Mouse (Mus musculus) intestine, embryonic 14.5 days (tissue): ENCODE data around the gene A730009L09Rik. TPM values are rescaled to one million over a fixed set of nuclear protein-coding genes. Genes with fewer than 3 reads are reported as not detected.

Experiments used
- ATAC-seq: fragments of 200-750 bp; cut with Nextera tagmentation; replicated peaks from 2 replicates; pipeline ENCODE4 v1.8.0; 2017; ENCODE audit warnings: low read depth, moderate number of reproducible peaks, moderate TSS enrichment, moderate library complexity; ENCODE audit not compliant: low FRiP score, low TSS enrichment
- DNase-seq: peaks from one replicate; pipeline ENCODE4 v3.0.0-alpha.2; 2018; ENCODE audit warnings: low spot score
- H3K27ac ChIP-seq: fragments of 300-500 bp; sonication (generic); 2 replicates; pipeline ENCODE4 v1.5.1; 2014; ENCODE audit warnings: low read depth, mild to moderate bottlenecking, control low read depth
- H3K27me3 ChIP-seq: fragments of 300-500 bp; sonication (generic); replicated peaks from 2 replicates; pipeline ENCODE4 v1.6.1; 2014; ENCODE audit warnings: low read length, control low read depth; ENCODE audit not compliant: control insufficient read depth, insufficient read depth
- H3K36me3 ChIP-seq: fragments of 300-500 bp; sonication (generic); 2 replicates; pipeline ENCODE4 v1.6.1; 2014; ENCODE audit warnings: low read length, control low read depth; ENCODE audit not compliant: control insufficient read depth, insufficient read depth
- H3K4me1 ChIP-seq: fragments of 300-500 bp; sonication (generic); replicated peaks from 2 replicates; pipeline ENCODE4 v1.6.1; 2014; ENCODE audit warnings: low read length, control low read depth, mixed read lengths; ENCODE audit not compliant: control insufficient read depth, insufficient read depth
- H3K4me2 ChIP-seq: fragments of 300-500 bp; sonication (generic); 2 replicates; pipeline ENCODE4 v1.6.1; 2014; ENCODE audit warnings: low read length
- H3K4me3 ChIP-seq: fragments of 300-500 bp; sonication (generic); 2 replicates; pipeline ENCODE4 v1.5.1; 2014; ENCODE audit warnings: low read depth, low read length, control low read depth, mixed read lengths
- H3K9ac ChIP-seq: fragments of 300-500 bp; sonication (generic); 2 replicates; pipeline ENCODE4 v1.6.1; 2014; ENCODE audit warnings: mild to moderate bottlenecking, low read length
- H3K9me3 ChIP-seq: fragments of 300-500 bp; sonication (generic); 2 replicates; pipeline ENCODE4 v1.6.1; 2016; ENCODE audit warnings: low read length, control low read depth; ENCODE audit not compliant: control insufficient read depth
- WGBS: fragments of 180-500 bp; shearing (Covaris S2); extraction: QIAGEN DNeasy Blood & Tissue Kit; methylation state at CpG from one replicate; pipeline ENCODE4 v1.1.7; 2014; 5-methylcytosine and 5-hydroxymethylcytosine counted together
- polyA plus RNA-seq: library from polyadenylated mRNA; unstranded; fragments of >200 nt; fragmentation: Nextera tagmentation; extraction: Ambion mirVana; gene quantifications from 2 replicates; pipeline ENCODE4 v1.2.1, GENCODE M21; 2014

Gene A730009L09Rik
- polyA plus RNA-seq, 1 experiment from 2014 or later = not detected

GRCm38 (mm10) chr16:84485931-84486330 lies 29.0 kb upstream of the A730009L09Rik start:
- no peak overlapping the region for H3K27ac ChIP-seq
- no peak for DNase-seq
- H3K27me3 ChIP-seq = no peaks in the 10 kb centered on the region
- no peak overlapping the region for H3K4me2 ChIP-seq
- ATAC-seq = no peak
- H3K9ac ChIP-seq = no peak overlapping the region
- no peak overlapping the region for H3K4me3 ChIP-seq
- no peaks in the 10 kb centered on the region for H3K36me3 ChIP-seq
- no peaks in the 10 kb centered on the region for H3K4me1 ChIP-seq
- WGBS = 74% methylated on average over 11 of the region's 11 CpGs
- no peaks in the 10 kb centered on the region for H3K9me3 ChIP-seq

- Histone ChIP-seq H3K4me2 (no peak overlapping the region), H3K4me3 (no peak overlapping the region), H3K9me3 (no peaks in the 10 kb centered on the region), H3K4me1 (no peaks in the 10 kb centered on the region), H3K36me3 (no peaks in the 10 kb centered on the region), H3K9ac (no peak overlapping the region), H3K27ac (no peak overlapping the region), H3K27me3 (no peaks in the 10 kb centered on the region)
- DNase-seq (no peak), ATAC-seq (no peak)
- 88% methylated on average over 3 of the region's 3 CpGs for WGBS
These were observed 20.1 kb upstream of the A730009L09Rik start for GRCm38 (mm10) chr16:84494818-84495217.

GRCm38 (mm10) chr16:84495438-84495837 lies 19.5 kb upstream of the A730009L09Rik start:
- H3K27ac ChIP-seq = no peak overlapping the region
- no peak overlapping the region for H3K9ac ChIP-seq
- no peaks in the 10 kb centered on the region for H3K27me3 ChIP-seq
- H3K4me1 ChIP-seq = no peaks in the 10 kb centered on the region
- H3K9me3 ChIP-seq = no peaks in the 10 kb centered on the region
- no peaks in the 10 kb centered on the region for H3K36me3 ChIP-seq
- ATAC-seq (no peak), DNase-seq (no peak)
- no peak overlapping the region for H3K4me2 ChIP-seq
- WGBS = 44% methylated on average over 2 of the region's 2 CpGs
- H3K4me3 ChIP-seq = no peak overlapping the region

GRCm38 (mm10) chr16:84507681-84508080 lies 7.2 kb upstream of the A730009L09Rik start:
- Histone ChIP-seq H3K36me3 (no peaks in the 10 kb centered on the region), H3K9ac (no peak overlapping the region), H3K4me2 (no peak overlapping the region), H3K9me3 (no peaks in the 10 kb centered on the region), H3K27me3 (no peaks in the 10 kb centered on the region), H3K27ac (no peak overlapping the region), H3K4me1 (no peaks in the 10 kb centered on the region), H3K4me3 (no peak overlapping the region)
- DNase-seq = no peak
- 75% methylated on average over 4 of the region's 4 CpGs for WGBS
- no peak for ATAC-seq

GRCm38 (mm10) chr16:84521975-84522635 lies 7.2 kb downstream of the A730009L09Rik start:
- H3K27me3 ChIP-seq = no peaks in the 10 kb centered on the region
- H3K9me3 ChIP-seq = no peaks in the 10 kb centered on the region
- no peak for DNase-seq
- H3K36me3 ChIP-seq = no peaks in the 10 kb centered on the region
- no peak overlapping the region for H3K27ac ChIP-seq
- H3K9ac ChIP-seq = no peak overlapping the region
- no peak for ATAC-seq
- H3K4me2 ChIP-seq = no peak overlapping the region
- H3K4me1 ChIP-seq = no peaks in the 10 kb centered on the region
- 93% methylated on average over 11 of the region's 11 CpGs for WGBS
- no peak overlapping the region for H3K4me3 ChIP-seq

- ATAC-seq (no peak), DNase-seq (no peak)
- H3K9me3 ChIP-seq = no peaks in the 10 kb centered on the region
- no peaks in the 10 kb centered on the region for H3K27me3 ChIP-seq
- H3K4me1 ChIP-seq = no peaks in the 10 kb centered on the region
- 78% methylated on average over 5 of the region's 5 CpGs for WGBS
- H3K27ac ChIP-seq = no peak overlapping the region
- H3K36me3 ChIP-seq = no peaks in the 10 kb centered on the region
- no peak overlapping the region for H3K4me2 ChIP-seq
- no peak overlapping the region for H3K9ac ChIP-seq
- no peak overlapping the region for H3K4me3 ChIP-seq
These were observed 8.1 kb downstream of the A730009L09Rik start for GRCm38 (mm10) chr16:84523061-84523460.

GRCm38 (mm10) chr16:84527375-84527774 lies 12.5 kb downstream of the A730009L09Rik start:
- Histone ChIP-seq H3K4me2 (no peak overlapping the region), H3K27ac (no peak overlapping the region), H3K9ac (no peak overlapping the region), H3K9me3 (no peaks in the 10 kb centered on the region), H3K4me1 (no peaks in the 10 kb centered on the region), H3K36me3 (no peaks in the 10 kb centered on the region), H3K4me3 (no peak overlapping the region), H3K27me3 (no peaks in the 10 kb centered on the region)
- ATAC-seq (no peak), DNase-seq (no peak)
- 62% methylated on average over 11 of the region's 11 CpGs for WGBS

- no peaks in the 10 kb centered on the region for H3K9me3 ChIP-seq
- WGBS = 90% methylated on average over 3 of the region's 3 CpGs
- H3K4me3 ChIP-seq = no peak overlapping the region
- no peaks in the 10 kb centered on the region for H3K27me3 ChIP-seq
- H3K4me2 ChIP-seq = no peak overlapping the region
- no peak for DNase-seq
- ATAC-seq = no peak
- H3K9ac ChIP-seq = no peak overlapping the region
- H3K36me3 ChIP-seq = no peaks in the 10 kb centered on the region
- no peaks in the 10 kb centered on the region for H3K4me1 ChIP-seq
- H3K27ac ChIP-seq = no peak overlapping the region
These were observed 17.9 kb downstream of the A730009L09Rik start for GRCm38 (mm10) chr16:84532803-84533202.

- Histone ChIP-seq H3K36me3 (no peaks in the 10 kb centered on the region), H3K9ac (no peak overlapping the region), H3K27me3 (no peaks in the 10 kb centered on the region), H3K4me1 (no peaks in the 10 kb centered on the region), H3K27ac (no peak overlapping the region), H3K4me3 (no peak overlapping the region), H3K4me2 (no peak overlapping the region), H3K9me3 (no peaks in the 10 kb centered on the region)
- DNase-seq = no peak
- 87% methylated on average over 4 of the region's 4 CpGs for WGBS
- no peak for ATAC-seq
These were observed 31.1 kb downstream of the A730009L09Rik start for GRCm38 (mm10) chr16:84546059-84546458.
